Mouse (Mus musculus) heart, postnatal 25 days (tissue): ENCODE data around the gene Tuba1c. TPM values are rescaled to one million over a fixed set of nuclear protein-coding genes. Genes with fewer than 3 reads are reported as not detected.

ENCODE experiments used
- DNase-seq: peaks from one replicate; pipeline ENCODE4 v3.0.0; 2022; ENCODE audit warnings: low spot score
- intact Hi-C: fragments of 180-260 bp; cut with DNase I; formaldehyde crosslinking; loops from one replicate; pipeline ENCODE4 v1.15.1; 2025
- total RNA-seq, 2 experiments: library from RNA; stranded (reverse); gene quantifications; 2 replicates each; pipeline ENCODE4 v1.2.3; 2021

Gene Tuba1c
- total RNA-seq, result 10 to 100 TPM; 33.5 to 33.7 TPM

- DNase-seq, result peak; percentile 89
- intact Hi-C loops, result no loop called here
Observed at GRCm38 (mm10) chr15:99029619-99030584, at the start of gene Tuba1c. Gene Tuba1c, plus strand, starts transcription at chr15:99029891.

GRCm38 (mm10) chr15:98980012-98980614 is 49.6 kb upstream of the Tuba1c start:
- intact Hi-C loops, result no loop called here
- DNase-seq, result no peak

GRCm38 (mm10) chr15:98982100-98982499 is 47.6 kb upstream of the Tuba1c start:
- intact Hi-C loops, result no loop called here
- no peak for DNase-seq

GRCm38 (mm10) chr15:98983431-98984081 is 46.1 kb upstream of the Tuba1c start:
- DNase-seq, result no peak
- intact Hi-C loops, result loop anchor here (2.0 kb wide), 1 partner anchor 31 kb away; the partner anchor contains the start of genes Gm49450 and Tuba1a

- intact Hi-C loops, result loop anchor here (2.0 kb wide), 1 partner anchor 32 kb away; the partner anchor contains the start of genes Gm49450 and Tuba1a
- DNase-seq, result no peak
Observed at GRCm38 (mm10) chr15:98984681-98985080, 45.0 kb upstream of the Tuba1c start.

GRCm38 (mm10) chr15:98985240-98985981 is 44.3 kb upstream of the Tuba1c start:
- DNase-seq, result peak; percentile 85
- intact Hi-C loops, result loop anchor here (2.0 kb wide), 1 partner anchor 33 kb away; the partner anchor contains the start of genes Gm49450 and Tuba1a

GRCm38 (mm10) chr15:98985982-98986715 is 43.5 kb upstream of the Tuba1c start:
- no peak for DNase-seq
- intact Hi-C loops, result loop anchor here (2.0 kb wide), 1 partner anchor 33 kb away; the partner anchor contains the start of genes Gm49450 and Tuba1a

- no peak for DNase-seq
Observed at GRCm38 (mm10) chr15:98987077-98987630, 42.5 kb upstream of the Tuba1c start.

GRCm38 (mm10) chr15:98987661-98988181 is 42.0 kb upstream of the Tuba1c start:
- DNase-seq, result no peak
- intact Hi-C loops, result no loop called here

More at GRCm38 (mm10) chr15:98987077-98987630, 42.5 kb upstream of the Tuba1c start:
- intact Hi-C loops, result no loop called here

GRCm38 (mm10) chr15:98988787-98989186 is 40.9 kb upstream of the Tuba1c start:
- intact Hi-C loops, result no loop called here
- no peak for DNase-seq

- intact Hi-C loops, result loop anchor here (5.0 kb wide), 1 partner anchor 53 kb away; no protein-coding TSS in a partner anchor
- no peak for DNase-seq
Observed at GRCm38 (mm10) chr15:98989701-98990430, 39.8 kb upstream of the Tuba1c start.

GRCm38 (mm10) chr15:98990669-98991539 is 38.8 kb upstream of the Tuba1c start:
- no peak for DNase-seq
- intact Hi-C loops, result loop anchor here (5.0 kb wide), 1 partner anchor 54 kb away; no protein-coding TSS in a partner anchor

GRCm38 (mm10) chr15:98991540-98992050 is 38.1 kb upstream of the Tuba1c start:
- DNase-seq, result no peak
- intact Hi-C loops, result loop anchor here (5.0 kb wide), 1 partner anchor 54 kb away; no protein-coding TSS in a partner anchor

- DNase-seq, result no peak
- intact Hi-C loops, result loop anchor here (5.0 kb wide), 1 partner anchor 55 kb away; no protein-coding TSS in a partner anchor
Observed at GRCm38 (mm10) chr15:98992086-98992912, 37.4 kb upstream of the Tuba1c start.

- DNase-seq, result peak; percentile 95
- intact Hi-C loops, result loop anchor here (1.0 to 5.0 kb wide), 2 partner anchors 40 to 56 kb away; partner anchors contain the start of genes Gm49450 and Tuba1a
Observed at GRCm38 (mm10) chr15:98993093-98993793, 36.4 kb upstream of the Tuba1c start.
